Mouse (Mus musculus) kidney, embryonic 14.5 days (tissue): Measurements from ENCODE around the gene Mindy3. TPM values are rescaled to one million over a fixed set of nuclear protein-coding genes. Genes with fewer than 3 reads are reported as not detected.
"Not testable (repeated sequence)": the region's sequence is repeated elsewhere in the genome, so short reads cannot be mapped to it uniquely, and the experiment has no call there.

ENCODE experiments used
- ATAC-seq: fragments of 200-750 bp; cut with Nextera tagmentation; 2 replicates; pipeline ENCODE4 v1.8.0; 2017; ENCODE audit warnings: moderate number of reproducible peaks, mild to moderate bottlenecking, moderate TSS enrichment, moderate library complexity; ENCODE audit not compliant: low FRiP score, low TSS enrichment
- H3K27ac ChIP-seq: fragments of 300-500 bp; sonication (generic); 2 replicates; pipeline ENCODE4 v1.5.1; 2014; ENCODE audit warnings: low read depth, mild to moderate bottlenecking, low read length, moderate library complexity, mixed read lengths
- H3K27me3 ChIP-seq: fragments of 300-500 bp; sonication (generic); 2 replicates; pipeline ENCODE4 v1.6.1; 2014; ENCODE audit warnings: mild to moderate bottlenecking, low read length; ENCODE audit not compliant: control insufficient read depth, insufficient read depth
- H3K36me3 ChIP-seq: fragments of 300-500 bp; sonication (generic); 2 replicates; pipeline ENCODE4 v1.6.1; 2014; ENCODE audit warnings: low read length, mixed read lengths; ENCODE audit not compliant: control insufficient read depth, insufficient read depth
- H3K4me1 ChIP-seq: fragments of 300-500 bp; sonication (generic); 2 replicates; pipeline ENCODE4 v1.6.1; 2014; ENCODE audit warnings: low read length, mixed read lengths; ENCODE audit not compliant: control insufficient read depth, insufficient read depth
- H3K4me2 ChIP-seq: fragments of 300-500 bp; sonication (generic); replicated peaks from 2 replicates; pipeline ENCODE4 v1.6.1; 2014; ENCODE audit warnings: low read depth, mild to moderate bottlenecking, low read length
- H3K4me3 ChIP-seq: fragments of 300-500 bp; sonication (generic); 2 replicates; pipeline ENCODE4 v1.5.1; 2014; ENCODE audit warnings: mild to moderate bottlenecking, low read length
- H3K9ac ChIP-seq: fragments of 300-500 bp; sonication (generic); 2 replicates; pipeline ENCODE4 v1.6.1; 2014; ENCODE audit warnings: low read depth, mild to moderate bottlenecking, low read length, moderate library complexity
- H3K9me3 ChIP-seq: fragments of 300-500 bp; sonication (generic); 2 replicates; pipeline ENCODE4 v1.6.1; 2016; ENCODE audit warnings: low read length; ENCODE audit not compliant: control insufficient read depth
- WGBS: fragments of 180-500 bp; shearing (Covaris S2); extraction: QIAGEN DNeasy Blood & Tissue Kit; methylation state at CpG from one replicate; pipeline ENCODE4 v1.1.7; 2014; 5-methylcytosine and 5-hydroxymethylcytosine counted together
- polyA plus RNA-seq: library from polyadenylated mRNA; unstranded; fragments of >200 nt; fragmentation: Nextera tagmentation; extraction: Ambion mirVana; gene quantifications from 2 replicates; pipeline ENCODE4 v1.2.1, GENCODE M21; 2014

Gene Mindy3
- 34.0 and 41.9 TPM in 2 replicates for polyA plus RNA-seq

GRCm38 (mm10) chr2:12419262-12419655, at the start of gene Mindy3:
Gene Mindy3, minus strand, starts transcription at chr2:12419470.
- H3K4me2 ChIP-seq: peak within 1 kb of the TSS; percentile 73
- peak within 1 kb of the TSS; percentile 68 for H3K9ac ChIP-seq
- peaks cover 9% of the 10 kb centered on the region; the same call in 1 of the 2 replicates for H3K4me1 ChIP-seq
- no peaks in the 10 kb centered on the region for H3K27me3 ChIP-seq
- peak within 1 kb of the TSS; percentile 18; the same call in 1 of the 2 replicates for H3K27ac ChIP-seq
- peak within 1 kb of the TSS; percentile 53 for H3K4me3 ChIP-seq
- H3K36me3 ChIP-seq: no peaks in the 10 kb centered on the region
- no peaks in the 10 kb centered on the region for H3K9me3 ChIP-seq
- ATAC-seq: peak; percentile 92
- 0% methylated on average over 25 of the region's 25 CpGs for WGBS

- Histone ChIP-seq H3K27ac (no peak overlapping the region), H3K4me3 (no peak overlapping the region), H3K36me3 (no peaks in the 10 kb centered on the region), H3K9me3 (no peaks in the 10 kb centered on the region), H3K4me1 (no peaks in the 10 kb centered on the region), H3K9ac (no peak overlapping the region), H3K4me2 (no peak overlapping the region), H3K27me3 (no peaks in the 10 kb centered on the region)
- no peak for ATAC-seq
- 79% methylated on average over 1 of the region's 1 CpGs for WGBS
Measured at GRCm38 (mm10) chr2:12459732-12460131, 40.5 kb upstream of the Mindy3 start.

- no peak overlapping the region for H3K27ac ChIP-seq
- H3K9me3 ChIP-seq: no peaks in the 10 kb centered on the region
- no peaks in the 10 kb centered on the region for H3K36me3 ChIP-seq
- no peaks in the 10 kb centered on the region for H3K4me1 ChIP-seq
- H3K9ac ChIP-seq: no peak overlapping the region
- H3K4me3 ChIP-seq: no peak overlapping the region
- no peak overlapping the region for H3K4me2 ChIP-seq
- WGBS: 71% methylated on average over 3 of the region's 3 CpGs
- ATAC-seq: no peak
- H3K27me3 ChIP-seq: no peaks in the 10 kb centered on the region
Measured at GRCm38 (mm10) chr2:12450108-12450507, 30.8 kb upstream of the Mindy3 start.

- H3K4me3 ChIP-seq: no peak overlapping the region
- no peak overlapping the region for H3K4me2 ChIP-seq
- no peak overlapping the region for H3K27ac ChIP-seq
- ATAC-seq: no peak
- H3K27me3 ChIP-seq: no peaks in the 10 kb centered on the region
- no peaks in the 10 kb centered on the region for H3K9me3 ChIP-seq
- H3K4me1 ChIP-seq: no peaks in the 10 kb centered on the region
- H3K36me3 ChIP-seq: no peaks in the 10 kb centered on the region
- H3K9ac ChIP-seq: no peak overlapping the region
Measured at GRCm38 (mm10) chr2:12440120-12440519, 20.9 kb upstream of the Mindy3 start.

- H3K27me3 ChIP-seq: no peaks in the 10 kb centered on the region
- 24% methylated on average over 2 of the region's 2 CpGs for WGBS
- H3K4me1 ChIP-seq: no peaks in the 10 kb centered on the region
- no peak overlapping the region for H3K4me2 ChIP-seq
- H3K9me3 ChIP-seq: no peaks in the 10 kb centered on the region
- no peak overlapping the region for H3K27ac ChIP-seq
- H3K4me3 ChIP-seq: no peak overlapping the region
- no peaks in the 10 kb centered on the region for H3K36me3 ChIP-seq
- no peak overlapping the region for H3K9ac ChIP-seq
- no peak for ATAC-seq
Measured at GRCm38 (mm10) chr2:12439543-12439942, 20.3 kb upstream of the Mindy3 start.

- Histone ChIP-seq H3K36me3 (no peaks in the 10 kb centered on the region), H3K4me2 (no peak overlapping the region), H3K27me3 (no peaks in the 10 kb centered on the region), H3K9ac (no peak overlapping the region), H3K27ac (no peak overlapping the region), H3K9me3 (no peaks in the 10 kb centered on the region), H3K4me3 (no peak overlapping the region), H3K4me1 (no peaks in the 10 kb centered on the region)
- 85% methylated on average over 2 of the region's 2 CpGs for WGBS
- 0 out of 2 replicates have a peak, but pooled peaks have one; percentile 46 for ATAC-seq
Measured at GRCm38 (mm10) chr2:12438181-12438580, 18.9 kb upstream of the Mindy3 start.

GRCm38 (mm10) chr2:12432055-12432454, 12.8 kb upstream of the Mindy3 start:
- Histone ChIP-seq H3K4me1 (no peaks in the 10 kb centered on the region), H3K9ac (no peak overlapping the region), H3K9me3 (no peaks in the 10 kb centered on the region), H3K27me3 (no peaks in the 10 kb centered on the region), H3K4me3 (no peak overlapping the region), H3K36me3 (no peaks in the 10 kb centered on the region), H3K27ac (no peak overlapping the region; the same call in 1 of the 2 replicates), H3K4me2 (no peak overlapping the region)
- ATAC-seq: no peak; the same call in 1 of the 2 replicates
- WGBS: 65% methylated on average over 1 of the region's 1 CpGs

GRCm38 (mm10) chr2:12424374-12424773, 5.1 kb upstream of the Mindy3 start:
- Histone ChIP-seq H3K4me2 (no peak overlapping the region), H3K9me3 (no peaks in the 10 kb centered on the region), H3K9ac (no peak overlapping the region), H3K27ac (no peak overlapping the region), H3K36me3 (no peaks in the 10 kb centered on the region), H3K4me1 (no peaks in the 10 kb centered on the region), H3K27me3 (no peaks in the 10 kb centered on the region), H3K4me3 (no peak overlapping the region)
- ATAC-seq: no peak
- WGBS: 77% methylated on average over 3 of the region's 3 CpGs

- 61% methylated on average over 6 of the region's 6 CpGs for WGBS
- not testable (repeated sequence) for H3K9ac ChIP-seq, H3K4me2 ChIP-seq, H3K4me1 ChIP-seq, H3K4me3 ChIP-seq, H3K36me3 ChIP-seq, H3K27ac ChIP-seq, ATAC-seq, H3K27me3 ChIP-seq, H3K9me3 ChIP-seq
Measured at GRCm38 (mm10) chr2:12423426-12423825, 4.2 kb upstream of the Mindy3 start.
